13 mouse cellular contexts compared by ENCODE assay signal in genomic region chr6:56425846-56426245, GRCm38 (mm10).
A peak's percentile ranks its signal among the peaks of the same experiment; 100 is the strongest.
DNase-seq lines count a peak whose midpoint lies in the region.
"Had no signal": no experiment of that assay in that cellular context is flagged by ENCODE, and none has a peak within 500 bp of the region (broad histone marks: within the 10 kb centered on the region; RNA-seq: fewer than 3 reads in every experiment).

No protein-coding gene starts in this region.

- intact Hi-C loops in heart, postnatal 25 days (cut with DNase I) = no loop called here

- DNase-seq in cerebellum, adult 11-12 months = peak; percentile 75
- DNase-seq in cerebellum, adult 8-10 months = peak; percentile 65
- DNase-seq in cerebellum, postnatal 14 days = peak; percentile 24 to 66
- no peak for DNase-seq in heart, postnatal 25 days (ENCODE audit: low spot score)
- DNase-seq in embryo, embryonic 9.5 days (ENCODE audit: extremely low spot score) = no peak
- no peak for DNase-seq in heart, adult 9 months (ENCODE audit: low spot score in 2 of 2)
- DNase-seq: adrenal gland, adult 8-10 months; adrenal gland, postnatal 36 days; gastrocnemius, postnatal 36 days; heart, adult 11 months; heart, postnatal 10 days; kidney, adult 11 months; kidney, adult 9 months had no signal

Comparison
In these comparisons a context has a peak if more than half of its experiments do, and no peak if none do; other contexts are left out.
1. DNase-seq: peak in cerebellum, adult 11-12 months (single experiment), cerebellum, adult 8-10 months (single experiment) and cerebellum, postnatal 14 days (2 of 2); none in heart, postnatal 25 days (single experiment), embryo, embryonic 9.5 days (single experiment) and heart, adult 9 months (0 of 2).